Mouse (Mus musculus): Measurements from ENCODE around the gene Aldh1a1. TPM values are rescaled to one million over a fixed set of nuclear protein-coding genes. Genes with fewer than 3 reads are reported as not detected.

Aldh1a1 gene
- total and polyA plus RNA-seq, 2 experiments from 2014 or later, result 2.7 to 5.3 TPM

GRCm38 (mm10) chr19:20653082-20653676, 160.7 kb downstream of the Aldh1a1 start:
- TF ChIP-seq CTCF (IDR thresholded peaks at IDR 0.05; ENCODE audit: low read depth), result no peak
- TF ChIP-seq EP300 (IDR thresholded peaks at IDR 0.05; ENCODE audit: low read depth), result no peak
- DNase-seq (ENCODE audit: low spot score) (no peak), ATAC-seq (ENCODE audit: insufficient read depth, low read depth) (no peak)
- Histone ChIP-seq H3K9ac (replicated peaks; ENCODE audit: low read depth, low read length) (no peak overlapping the region), H3K4me2 (ENCODE audit: low read depth, low read length) (no peak overlapping the region), H3K27me3 (ENCODE audit: control insufficient read depth, insufficient read depth, low read length) (no peaks in the 10 kb centered on the region), H3K9me3 (replicated peaks; ENCODE audit: control insufficient read depth, low read length) (no peaks in the 10 kb centered on the region), H3K36me3 (replicated peaks; ENCODE audit: control insufficient read depth, insufficient read depth, low read length) (no peaks in the 10 kb centered on the region), H3K4me3 (ENCODE audit: low read depth, low read length) (no peak overlapping the region), H3K27ac (ENCODE audit: low read depth) (no peak overlapping the region), H3K4me1 (ENCODE audit: control insufficient read depth, insufficient read depth) (no peaks in the 10 kb centered on the region)
- 70% methylated on average over 1 of the region's 1 CpGs for WGBS

GRCm38 (mm10) chr19:20654141-20654873, 161.8 kb downstream of the Aldh1a1 start:
- Histone ChIP-seq H3K9ac (replicated peaks; ENCODE audit: low read depth, low read length) (no peak overlapping the region), H3K27ac (ENCODE audit: low read depth) (no peak overlapping the region), H3K36me3 (replicated peaks; ENCODE audit: control insufficient read depth, insufficient read depth, low read length) (no peaks in the 10 kb centered on the region), H3K27me3 (ENCODE audit: control insufficient read depth, insufficient read depth, low read length) (no peaks in the 10 kb centered on the region), H3K4me2 (ENCODE audit: low read depth, low read length) (no peak overlapping the region), H3K4me1 (ENCODE audit: control insufficient read depth, insufficient read depth) (no peaks in the 10 kb centered on the region), H3K4me3 (ENCODE audit: low read depth, low read length) (no peak overlapping the region), H3K9me3 (replicated peaks; ENCODE audit: control insufficient read depth, low read length) (no peaks in the 10 kb centered on the region)
- no peak for DNase-seq (ENCODE audit: low spot score)
- TF ChIP-seq CTCF (IDR thresholded peaks at IDR 0.05; ENCODE audit: low read depth) (no peak), EP300 (IDR thresholded peaks at IDR 0.05; ENCODE audit: low read depth) (no peak)
- ATAC-seq (ENCODE audit: insufficient read depth, low read depth), result no peak
- WGBS, result 76% methylated on average over 3 of the region's 3 CpGs

GRCm38 (mm10) chr19:20677697-20678355, 185.3 kb downstream of the Aldh1a1 start:
- ATAC-seq (ENCODE audit: insufficient read depth, low read depth), result no peak
- Histone ChIP-seq H3K9ac (replicated peaks; ENCODE audit: low read depth, low read length) (no peak overlapping the region), H3K36me3 (replicated peaks; ENCODE audit: control insufficient read depth, insufficient read depth, low read length) (no peaks in the 10 kb centered on the region), H3K27me3 (ENCODE audit: control insufficient read depth, insufficient read depth, low read length) (no peaks in the 10 kb centered on the region), H3K9me3 (replicated peaks; ENCODE audit: control insufficient read depth, low read length) (no peaks in the 10 kb centered on the region), H3K4me1 (ENCODE audit: control insufficient read depth, insufficient read depth) (no peaks in the 10 kb centered on the region), H3K4me3 (ENCODE audit: low read depth, low read length) (no peak overlapping the region), H3K4me2 (ENCODE audit: low read depth, low read length) (no peak overlapping the region), H3K27ac (ENCODE audit: low read depth) (no peak overlapping the region)
- no peak for DNase-seq (ENCODE audit: low spot score)
- 71% methylated on average over 3 of the region's 3 CpGs for WGBS
- TF ChIP-seq CTCF (IDR thresholded peaks at IDR 0.05; ENCODE audit: low read depth) (no peak), EP300 (IDR thresholded peaks at IDR 0.05; ENCODE audit: low read depth) (no peak)

Other genes with a start within 250 kb of the Aldh1a1 start
- 17.4 and 34.5 TPM in 2 replicates for gene Anxa1, start 101.8 kb upstream of the Aldh1a1 start, total RNA-seq (2014; rRNA removed; ENCODE audit: low replicate concordance)
- gene Anxa1, start 101.8 kb upstream of the Aldh1a1 start, polyA plus RNA-seq (2015; fragmentation: Nextera tagmentation; extraction: Ambion mirVana), result 52.2 and 59.0 TPM in 2 replicates
- gene Aldh1a7, start 234.8 kb downstream of the Aldh1a1 start, total RNA-seq (2014; rRNA removed; ENCODE audit: low replicate concordance), result 1.9 and 6.0 TPM in 2 replicates
- 0.25 and 1.0 TPM in 2 replicates for gene Aldh1a7, start 234.8 kb downstream of the Aldh1a1 start, polyA plus RNA-seq (2015; fragmentation: Nextera tagmentation; extraction: Ambion mirVana)